32 mouse cellular contexts compared by ENCODE assay signal in the genomic region with DNA sequence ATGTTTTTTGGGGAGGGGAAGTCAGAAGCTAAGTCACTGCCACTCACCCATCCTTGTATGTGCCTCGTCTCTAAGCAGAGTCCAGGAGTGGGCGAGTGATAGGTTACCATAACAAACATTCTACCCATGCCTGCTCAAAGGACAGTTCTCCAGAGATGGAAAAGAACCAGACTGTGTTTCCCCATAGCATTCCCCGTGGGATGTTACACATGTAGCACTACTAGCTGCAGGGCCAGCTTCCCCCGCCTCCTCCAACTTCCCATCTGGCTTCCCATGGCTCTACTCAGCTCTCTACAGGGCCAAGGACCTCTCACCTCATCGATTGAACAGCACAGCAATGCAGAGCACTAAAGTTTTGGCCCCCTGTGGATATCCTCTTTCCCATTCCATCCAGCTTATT. TPM values are rescaled to one million over a fixed set of nuclear protein-coding genes. Genes with fewer than 3 reads are reported as not detected.
A peak's percentile ranks its signal among the peaks of the same experiment; 100 is the strongest.
DNase-seq lines count a peak whose midpoint lies in the region; ATAC-seq and TF ChIP-seq lines count a peak whose summit lies in the region.
"Had no signal": no experiment of that assay in that cellular context is flagged by ENCODE, and none has a peak within 500 bp of the region (broad histone marks: within the 10 kb centered on the region; RNA-seq: fewer than 3 reads in every experiment).

No protein-coding gene starts in this region.

- intact Hi-C loops in gastrocnemius, adult 2 months (cut with DNase I), result loop anchor here (1.0 to 10.0 kb wide), 2 partner anchors 22 to 280 kb away; partner anchors contain the start of genes Abhd15, Gm10392 and Trp53i13

- 75% methylated on average over 5 of the region's 5 CpGs for WGBS in liver, embryonic 13.5 days (ENCODE audit: insufficient replicate concordance)

- peak overlapping the region; percentile 12; the same call in 1 of the 2 replicates for H3K27ac ChIP-seq in gastrocnemius, adult 2 months
- H3K27ac ChIP-seq in liver, embryonic 13.5 days, result 0 out of 2 replicates have a peak overlapping the region, but pooled peaks have one; percentile 8
- H3K27ac ChIP-seq: embryonic facial prominence, embryonic 12.5 days; embryonic facial prominence, embryonic 15.5 days; heart, embryonic 15.5 days; hindbrain, embryonic 14.5 days; hindbrain, postnatal 0 days had no signal

- no peak for TF ChIP-seq CTCF in gastrocnemius, adult 2 months (IDR thresholded peaks at IDR 0.05)

- no peak overlapping the region for H3K4me3 ChIP-seq in gastrocnemius, adult 2 months
- H3K4me3 ChIP-seq in liver, embryonic 13.5 days (replicated peaks), result no peak overlapping the region
- H3K4me3 ChIP-seq: embryonic facial prominence, embryonic 12.5 days; embryonic facial prominence, embryonic 15.5 days; heart, embryonic 12.5 days; heart, embryonic 15.5 days had no signal

- ATAC-seq in liver, embryonic 13.5 days (ENCODE audit: low read depth), result no peak
- ATAC-seq: forebrain, embryonic 14.5 days; forebrain, postnatal 0 days; hindbrain, postnatal 0 days; inflammation-experienced regulatory T-cells, adult 6 months; intestine, embryonic 16.5 days; Patski had no signal

- H3K4me1 ChIP-seq in liver, embryonic 13.5 days (replicated peaks), result peaks cover 50% of the 10 kb centered on the region

- DNase-seq in adrenal gland, postnatal 14 days, result peak; percentile 47
- DNase-seq in adrenal gland, adult 2 months, result no peak
- DNase-seq in gastrocnemius, adult 2 months, result no peak
- no peak for DNase-seq in gastrocnemius, postnatal 4 days (ENCODE audit: low spot score in 2 of 2)
- no peak for DNase-seq in liver, embryonic 13.5 days
- no peak for DNase-seq in liver
- DNase-seq in brain, adult 2 months (ENCODE audit: low read depth, low spot score), result peak; percentile 68
- DNase-seq: adrenal gland, adult 8-10 months; B cell, adult 2 months; cerebellum, adult 18-20 months; cerebellum, adult 9-10 months; cerebellum, postnatal 14 days; forebrain, postnatal 0 days; gastrocnemius, postnatal 36 days; heart, adult 11 months; heart, postnatal 10 days; heart, postnatal 36 days; kidney, adult 2 months had no signal

- no peaks in the 10 kb centered on the region for H3K27me3 ChIP-seq in liver, embryonic 13.5 days
- H3K27me3 ChIP-seq: CH12.LX; embryonic facial prominence, embryonic 12.5 days; embryonic facial prominence, embryonic 15.5 days; heart, embryonic 12.5 days; heart, embryonic 15.5 days; Patski had no signal

- H3K9me3 ChIP-seq in liver, embryonic 13.5 days (replicated peaks), result no peaks in the 10 kb centered on the region
- H3K9me3 ChIP-seq: embryonic facial prominence, embryonic 12.5 days; embryonic facial prominence, embryonic 15.5 days; G1E; heart, embryonic 12.5 days; heart, embryonic 15.5 days had no signal

- H3K36me3 ChIP-seq in liver, embryonic 13.5 days, result peaks cover 6% of the 10 kb centered on the region; the same call in 1 of the 2 replicates
- H3K36me3 ChIP-seq: embryonic facial prominence, embryonic 12.5 days; embryonic facial prominence, embryonic 15.5 days; heart, embryonic 15.5 days had no signal

- no peak overlapping the region for H3K4me2 ChIP-seq in liver, embryonic 13.5 days
- H3K4me2 ChIP-seq: embryonic facial prominence, embryonic 12.5 days; embryonic facial prominence, embryonic 15.5 days; heart, embryonic 12.5 days; heart, embryonic 15.5 days; hindbrain, embryonic 14.5 days had no signal

- no peak overlapping the region for H3K9ac ChIP-seq in liver, embryonic 13.5 days
- H3K9ac ChIP-seq: embryonic facial prominence, embryonic 12.5 days; embryonic facial prominence, embryonic 15.5 days; forebrain, postnatal 0 days; heart, embryonic 12.5 days; heart, embryonic 15.5 days; hindbrain, embryonic 14.5 days had no signal

RNA-seq across cellular contexts. Expression of gene Gm10277, which starts 7.7 kb away (rescaled TPM):
- total RNA-seq in adrenal gland, postnatal 14 days (2021), result not detected in 2 replicates
- total RNA-seq in adrenal gland, adult 2 months (2021), result not detected
- not detected in 2 replicates for polyA plus RNA-seq in adrenal gland, adult 2 months (2012; rRNA removed)
- not detected for total RNA-seq in gastrocnemius, adult 2 months (2021)
- not detected for total RNA-seq in gastrocnemius, postnatal 4 days (2021)
- polyA plus RNA-seq in liver, embryonic 13.5 days (2015; fragmentation: Nextera tagmentation; extraction: Ambion mirVana), result 0.57 and 0.78 TPM in 2 replicates
- total RNA-seq: adrenal gland, adult 8-10 months; CH12.LX; forebrain, postnatal 0 days; gastrocnemius, adult 8-10 months; gastrocnemius, postnatal 36 days; heart, adult 8-10 months; heart, postnatal 10 days; heart, postnatal 36 days; hindbrain, postnatal 0 days had no signal
- polyA plus RNA-seq: G1E; kidney, adult 2 months had no signal

RNA-seq across cellular contexts. Expression of gene Myo18a, which starts 32.2 kb away (rescaled TPM):
- total RNA-seq in adrenal gland, postnatal 14 days (2021), result 57.6 and 62.5 TPM in 2 replicates
- 10 to 100 TPM; 50.4 to 75.6 TPM for total RNA-seq in adrenal gland, adult 2 months (2021)
- 66.5 and 70.4 TPM in 2 replicates for polyA plus RNA-seq in adrenal gland, adult 2 months (2012; rRNA removed)
- 100 to 1,000 TPM; 345 to 399 TPM for total RNA-seq in gastrocnemius, adult 2 months (2021)
- total RNA-seq in gastrocnemius, postnatal 4 days (2021), result 100 to 1,000 TPM; 261 to 280 TPM
- polyA plus RNA-seq in liver, embryonic 13.5 days (2015; fragmentation: Nextera tagmentation; extraction: Ambion mirVana), result 17.3 and 21.8 TPM in 2 replicates

Comparison
In these comparisons a context has a peak if more than half of its experiments do, and no peak if none do; other contexts are left out.
1. DNase-seq: peak in adrenal gland, postnatal 14 days (single experiment) and brain, adult 2 months (single experiment); none in adrenal gland, adult 2 months (single experiment), gastrocnemius, adult 2 months (single experiment), gastrocnemius, postnatal 4 days (0 of 2), liver, embryonic 13.5 days (single experiment) and liver (single experiment).